Mouse (Mus musculus) kidney, postnatal 0 days (tissue): ENCODE measurements around the gene Nek9. TPM values are rescaled to one million over a fixed set of nuclear protein-coding genes. Genes with fewer than 3 reads are reported as not detected.

Experiments
- ATAC-seq: fragments of 200-750 bp; cut with Nextera tagmentation; replicated peaks from 2 replicates; pipeline ENCODE4 v1.8.0; 2017; ENCODE audit warnings: low read depth, moderate number of reproducible peaks, moderate TSS enrichment, moderate library complexity; ENCODE audit not compliant: low FRiP score
- DNase-seq: peaks from one replicate; pipeline ENCODE4 v3.0.0-alpha.2; 2016; ENCODE audit warnings: low spot score
- H3K27ac ChIP-seq: fragments of 300-500 bp; sonication (generic); 2 replicates; pipeline ENCODE4 v1.5.1; 2014; ENCODE audit warnings: mild to moderate bottlenecking
- H3K27me3 ChIP-seq: fragments of 300-500 bp; sonication (generic); 2 replicates; pipeline ENCODE4 v1.6.1; 2014; ENCODE audit warnings: low read length, mixed read lengths; ENCODE audit not compliant: insufficient read depth
- H3K36me3 ChIP-seq: fragments of 300-500 bp; sonication (generic); 2 replicates; pipeline ENCODE4 v1.6.1; 2014; ENCODE audit warnings: low read length, mixed read lengths; ENCODE audit not compliant: insufficient read depth
- H3K4me1 ChIP-seq: fragments of 300-500 bp; sonication (generic); replicated peaks from 2 replicates; pipeline ENCODE4 v1.6.1; 2014; ENCODE audit warnings: antibody characterized with exemption, low read length, mixed read lengths; ENCODE audit not compliant: insufficient read depth
- H3K4me2 ChIP-seq: fragments of 300-500 bp; sonication (generic); 2 replicates; pipeline ENCODE4 v1.6.1; 2014; ENCODE audit warnings: mild to moderate bottlenecking, low read length, moderate library complexity, mixed read lengths
- H3K4me3 ChIP-seq: fragments of 300-500 bp; sonication (generic); replicated peaks from 2 replicates; pipeline ENCODE4 v1.5.1; 2014; ENCODE audit warnings: low read depth, low read length
- H3K9ac ChIP-seq: fragments of 300-500 bp; sonication (generic); 2 replicates; pipeline ENCODE4 v1.6.1; 2014; ENCODE audit warnings: low read depth, low read length
- H3K9me3 ChIP-seq: fragments of 300-500 bp; sonication (generic); replicated peaks from 2 replicates; pipeline ENCODE4 v1.6.1; 2016; ENCODE audit warnings: low read length, inconsistent platforms, mixed read lengths
- CTCF ChIP-seq: IDR thresholded peaks from 2 replicates; pipeline ENCODE4 v1.5.1; 2016; ENCODE audit warnings: antibody characterized with exemption, low read depth, mild to moderate bottlenecking, moderate library complexity
- whole genome bisulfite sequencing: fragments of 180-500 bp; shearing (Covaris S2); extraction: QIAGEN DNeasy Blood & Tissue Kit; methylation state at CpG from one replicate; pipeline ENCODE4 v1.1.7; 2014; 5-methylcytosine and 5-hydroxymethylcytosine counted together
- polyA plus RNA-seq: library from polyadenylated mRNA; unstranded; fragments of >200 nt; fragmentation: Nextera tagmentation; extraction: Ambion mirVana; gene quantifications from 2 replicates; pipeline ENCODE4 v1.2.1, GENCODE M21; 2015

The Nek9 gene
- polyA plus RNA-seq, 1 experiment from 2014 or later, result 16.4 TPM

GRCm38 (mm10) chr12:85342310-85342709, 3.1 kb upstream of the Nek9 start:
- Histone ChIP-seq H3K4me1 (peaks cover 8% of the 10 kb centered on the region), H3K4me2 (no peak overlapping the region), H3K27me3 (no peaks in the 10 kb centered on the region), H3K36me3 (peaks cover under 1% of the 10 kb centered on the region; the same call in 1 of the 2 replicates), H3K9me3 (no peaks in the 10 kb centered on the region), H3K27ac (no peak overlapping the region), H3K4me3 (no peak overlapping the region), H3K9ac (no peak overlapping the region)
- WGBS, result 79% methylated on average over 4 of the region's 4 CpGs
- no peak for TF ChIP-seq CTCF
- no peak for DNase-seq
- no peak for ATAC-seq

DNA sequence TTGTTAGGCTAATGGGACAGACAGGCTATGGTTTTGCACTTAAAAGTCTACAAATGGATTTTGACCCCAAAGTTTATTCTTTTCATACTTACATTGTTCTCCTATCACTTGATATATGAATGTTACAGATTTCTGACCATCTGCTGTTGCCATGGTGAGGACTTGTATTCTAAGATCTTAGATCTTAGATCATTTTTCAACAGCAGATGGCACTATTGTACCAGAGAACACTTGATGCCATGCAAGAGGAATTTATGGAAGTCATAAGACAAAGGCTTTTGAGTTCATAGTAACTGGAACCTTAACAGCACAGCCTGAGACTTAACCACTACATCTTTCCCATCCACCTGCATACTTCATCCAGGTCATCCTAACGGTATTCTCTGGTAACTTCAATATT, 2.0 kb upstream of the Nek9 start:
- Histone ChIP-seq H3K9me3 (no peaks in the 10 kb centered on the region), H3K4me3 (no peak overlapping the region), H3K27me3 (no peaks in the 10 kb centered on the region), H3K4me1 (peaks cover 8% of the 10 kb centered on the region), H3K36me3 (peaks cover 1% of the 10 kb centered on the region; the same call in 1 of the 2 replicates), H3K27ac (no peak overlapping the region), H3K9ac (no peak overlapping the region), H3K4me2 (no peak overlapping the region)
- 55% methylated on average over 1 of the region's 1 CpGs for WGBS
- TF ChIP-seq CTCF, result peak; percentile 82
- ATAC-seq, result peak; percentile 20; the same call in 1 of the 2 replicates
- peak; percentile 92 for DNase-seq

GRCm38 (mm10) chr12:85339947-85340346, 785 bp upstream of the Nek9 start:
- no peak; the same call in 1 of the 2 replicates for TF ChIP-seq CTCF
- H3K9ac ChIP-seq, result no peak overlapping the region

GRCm38 (mm10) chr12:85338815-85339214, 347 bp downstream of the Nek9 start:
- H3K4me3 ChIP-seq, result peak overlapping the region; percentile 99
- H3K4me1 ChIP-seq, result peaks cover 8% of the 10 kb centered on the region
- H3K27ac ChIP-seq, result peak overlapping the region; percentile 92
- peak overlapping the region; percentile 99 for H3K9ac ChIP-seq
- peaks cover 14% of the 10 kb centered on the region for H3K36me3 ChIP-seq
- peak; percentile 41 for DNase-seq
- no peak for TF ChIP-seq CTCF
- no peaks in the 10 kb centered on the region for H3K27me3 ChIP-seq
- no peaks in the 10 kb centered on the region for H3K9me3 ChIP-seq
- peak overlapping the region; percentile 90 for H3K4me2 ChIP-seq
- WGBS, result 1% methylated on average over 42 of the region's 42 CpGs
- ATAC-seq, result peak; percentile 67

More at GRCm38 (mm10) chr12:85339947-85340346, 785 bp upstream of the Nek9 start:
- Histone ChIP-seq H3K9me3 (no peaks in the 10 kb centered on the region), H3K4me2 (peak overlapping the region; percentile 90), H3K27ac (0 out of 2 replicates have a peak overlapping the region, but pooled peaks have one; percentile 19), H3K27me3 (no peaks in the 10 kb centered on the region), H3K36me3 (peaks cover 6% of the 10 kb centered on the region; the same call in 1 of the 2 replicates), H3K4me3 (peak overlapping the region; percentile 99), H3K4me1 (peaks cover 8% of the 10 kb centered on the region)
- 38% methylated on average over 4 of the region's 4 CpGs for WGBS
- DNase-seq, result peak; percentile 37
- ATAC-seq, result no peak

GRCm38 (mm10) chr12:85337567-85338311, 1.4 kb downstream of the Nek9 start:
- TF ChIP-seq CTCF, result no peak
- Histone ChIP-seq H3K27me3 (no peaks in the 10 kb centered on the region), H3K9me3 (no peaks in the 10 kb centered on the region), H3K4me3 (peak overlapping the region; percentile 99; the same call in 1 of the 2 replicates), H3K4me2 (peak overlapping the region; percentile 90), H3K9ac (no peak overlapping the region; the same call in none of the 2 replicates), H3K4me1 (peaks cover 8% of the 10 kb centered on the region), H3K27ac (no peak overlapping the region), H3K36me3 (peaks cover 21% of the 10 kb centered on the region)
- DNase-seq (no peak), ATAC-seq (no peak)
- 81% methylated on average over 6 of the region's 6 CpGs for WGBS

DNA sequence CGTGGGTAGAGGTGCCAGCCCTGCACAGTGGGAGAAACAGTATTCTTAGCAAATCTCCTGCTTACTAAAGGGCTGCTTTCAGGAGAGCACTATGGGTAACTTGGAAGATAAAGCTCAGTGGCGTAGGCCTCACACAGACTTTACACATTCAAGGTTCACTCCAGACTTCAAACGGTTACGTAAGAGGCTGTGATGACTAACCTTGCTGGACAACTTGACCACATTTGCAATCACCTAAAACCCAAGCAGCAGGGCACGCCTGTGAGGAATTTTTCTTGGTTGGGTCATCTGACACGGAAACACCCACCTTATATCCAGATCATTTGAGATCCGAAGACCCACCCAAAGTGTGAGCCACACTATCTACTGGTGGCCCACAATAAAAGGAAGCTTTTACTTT, 9.0 kb downstream of the Nek9 start:
- Histone ChIP-seq H3K4me2 (no peak overlapping the region), H3K9me3 (no peaks in the 10 kb centered on the region), H3K4me1 (no peaks in the 10 kb centered on the region), H3K27me3 (no peaks in the 10 kb centered on the region), H3K9ac (no peak overlapping the region), H3K36me3 (peaks cover 58% of the 10 kb centered on the region), H3K4me3 (no peak overlapping the region), H3K27ac (no peak overlapping the region)
- ATAC-seq (no peak), DNase-seq (no peak)
- 92% methylated on average over 7 of the region's 7 CpGs for WGBS
- TF ChIP-seq CTCF, result no peak
